Mouse (Mus musculus) left cerebral cortex, postnatal 25 days (tissue): ENCODE results near the gene Slc25a22. TPM values are rescaled to one million over a fixed set of nuclear protein-coding genes. Genes with fewer than 3 reads are reported as not detected.

Source experiments
- DNase-seq, 2 experiments: peaks; one replicate each; pipeline ENCODE4 v3.0.0; 2022; ENCODE audit warnings: low spot score in 2 of 2, mixed read lengths in 1 of 2
- intact Hi-C: fragments of 180-260 bp; cut with DNase I; formaldehyde crosslinking; loops from one replicate; pipeline ENCODE4 v1.15.1; 2025
- total RNA-seq, 2 experiments: library from RNA; stranded (reverse); gene quantifications; 2 replicates each; pipeline ENCODE4 v1.2.3; 2021

The Slc25a22 gene
- total RNA-seq, result 100 to 1,000 TPM; 292 to 311 TPM

DNA sequence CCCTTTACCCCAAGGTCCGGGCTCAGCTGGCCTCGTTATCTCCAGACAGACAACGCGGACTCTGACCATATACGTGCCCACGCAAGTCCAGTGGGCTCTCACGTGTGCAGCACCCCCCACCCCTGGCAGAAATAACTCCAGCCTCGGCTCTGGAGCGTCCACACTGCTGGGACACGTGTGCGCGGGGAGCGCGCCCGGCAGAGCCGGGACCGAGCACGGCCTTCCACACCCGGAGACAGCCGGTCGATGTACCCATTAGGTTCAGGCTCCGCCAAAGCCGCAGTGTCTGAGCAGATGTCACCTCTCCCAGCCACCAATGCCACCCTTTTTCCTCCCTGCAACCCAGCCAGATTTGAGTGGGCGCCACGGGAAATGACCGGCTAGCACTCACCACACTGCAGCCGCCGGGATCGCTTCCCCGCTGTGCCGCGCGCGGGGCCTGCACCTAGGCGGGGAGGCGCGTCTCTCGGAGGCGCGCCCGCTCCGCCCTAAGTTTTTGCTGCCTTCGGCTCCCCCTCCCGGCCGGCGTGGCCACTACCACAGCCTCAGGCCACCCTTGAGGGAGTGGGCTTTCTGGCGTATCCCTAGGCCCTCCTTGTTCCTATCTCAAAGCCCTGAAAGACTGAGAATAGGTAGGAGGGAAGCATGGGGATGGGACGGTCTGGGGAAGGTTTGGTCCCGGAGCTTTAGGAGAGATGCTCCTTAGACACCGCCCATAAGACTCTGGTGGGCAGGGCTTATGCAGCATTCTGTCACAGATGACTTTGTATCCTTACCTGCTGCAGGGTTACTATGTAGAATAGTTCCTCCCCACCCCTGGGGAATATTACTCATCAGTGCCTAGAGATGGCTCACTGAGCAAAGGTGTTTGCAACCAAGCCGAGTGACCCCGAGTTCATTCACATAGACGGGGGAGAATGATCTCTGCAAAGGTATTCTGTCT, at the start of gene Slc25a22:
Slc25a22 (minus strand) TSS at position 715 of the 943 bp plus-strand sequence.
- intact Hi-C loops, result loop anchor here (1.0 kb wide), 1 partner anchor 10 kb away; the partner anchor contains the start of gene Rplp2
- DNase-seq, result peak; percentile 87

DNA sequence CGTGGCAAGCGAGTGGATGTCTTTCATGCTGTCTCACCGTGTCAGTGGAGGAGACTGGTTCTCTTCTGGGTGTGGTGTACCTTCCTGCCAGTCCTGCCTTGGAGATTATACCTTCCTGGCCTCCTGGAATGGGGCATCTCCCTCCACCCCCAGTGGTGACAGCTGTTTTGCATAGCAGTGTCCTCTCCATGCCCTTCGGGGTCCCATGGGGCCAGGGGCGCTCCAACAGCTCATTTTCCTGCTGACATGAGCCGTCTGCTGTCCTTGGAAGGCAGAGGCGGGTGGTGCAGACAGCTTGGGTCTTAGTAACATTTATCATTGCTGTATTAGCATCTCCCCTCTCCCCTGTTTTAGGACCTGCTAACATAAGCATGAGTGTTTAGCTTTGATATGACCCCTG, 49.4 kb upstream of the Slc25a22 start:
- DNase-seq, result no peak
- intact Hi-C loops, result no loop called here

DNA sequence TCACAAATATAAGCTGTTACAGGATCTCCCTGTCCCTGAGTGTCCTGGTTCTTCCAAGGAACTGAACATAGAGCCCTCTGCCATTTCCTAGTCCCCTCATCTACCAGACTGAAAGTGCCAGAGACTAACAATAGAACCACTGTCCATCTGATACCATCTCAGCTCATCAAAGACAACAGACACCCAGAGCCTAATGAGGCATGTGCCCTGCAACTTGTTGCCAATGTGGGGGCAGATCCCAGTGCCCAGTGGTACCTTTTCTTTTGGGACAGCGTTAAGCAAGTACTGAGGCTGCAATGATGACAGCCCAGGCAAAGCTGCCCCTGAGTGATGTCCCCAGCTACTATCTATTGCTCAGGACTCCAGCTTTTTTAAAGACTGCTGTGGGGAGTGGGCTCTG, 48.5 kb upstream of the Slc25a22 start:
- no peak for DNase-seq
- intact Hi-C loops, result no loop called here

DNA sequence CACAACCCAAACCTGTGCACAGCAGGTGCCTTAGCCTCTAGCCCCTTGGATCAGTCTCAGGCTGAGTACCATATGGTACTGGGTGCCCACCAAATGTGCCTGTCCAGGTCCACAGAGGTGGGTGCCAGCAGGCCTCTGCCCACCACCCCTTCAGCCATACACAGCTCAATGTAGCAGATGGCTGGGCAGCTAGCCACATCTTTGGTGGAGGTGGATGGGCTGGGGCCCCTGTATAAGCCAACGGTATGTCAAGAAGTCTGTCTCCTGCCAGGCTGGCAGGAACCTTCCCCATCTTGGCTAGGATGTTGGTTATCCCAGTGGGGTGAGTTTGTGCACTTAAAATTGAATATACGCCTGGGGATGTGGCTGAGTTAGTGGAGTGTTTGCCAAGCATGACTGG, 47.9 kb upstream of the Slc25a22 start:
- intact Hi-C loops, result no loop called here
- no peak for DNase-seq

DNA sequence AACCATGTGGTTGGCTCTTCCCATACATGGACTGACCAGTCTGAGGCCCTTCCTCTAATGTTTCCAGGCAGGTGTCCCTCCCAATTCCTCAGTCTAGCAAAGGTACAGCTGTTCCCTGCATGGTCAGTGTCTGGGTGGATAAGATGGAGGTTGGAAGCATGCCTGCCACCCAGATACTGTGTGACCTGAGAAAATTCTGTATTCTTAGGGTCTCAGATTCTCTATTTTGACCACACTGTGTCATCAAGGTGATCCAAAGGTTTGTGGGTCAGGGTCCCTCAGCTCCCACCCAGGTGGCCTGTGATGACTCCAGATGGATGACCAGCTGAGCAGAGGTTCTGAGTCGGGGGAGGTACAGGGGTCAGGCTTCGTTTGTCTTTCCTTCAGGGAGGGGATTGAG, 47.5 kb upstream of the Slc25a22 start:
- DNase-seq, result no peak
- intact Hi-C loops, result no loop called here

DNA sequence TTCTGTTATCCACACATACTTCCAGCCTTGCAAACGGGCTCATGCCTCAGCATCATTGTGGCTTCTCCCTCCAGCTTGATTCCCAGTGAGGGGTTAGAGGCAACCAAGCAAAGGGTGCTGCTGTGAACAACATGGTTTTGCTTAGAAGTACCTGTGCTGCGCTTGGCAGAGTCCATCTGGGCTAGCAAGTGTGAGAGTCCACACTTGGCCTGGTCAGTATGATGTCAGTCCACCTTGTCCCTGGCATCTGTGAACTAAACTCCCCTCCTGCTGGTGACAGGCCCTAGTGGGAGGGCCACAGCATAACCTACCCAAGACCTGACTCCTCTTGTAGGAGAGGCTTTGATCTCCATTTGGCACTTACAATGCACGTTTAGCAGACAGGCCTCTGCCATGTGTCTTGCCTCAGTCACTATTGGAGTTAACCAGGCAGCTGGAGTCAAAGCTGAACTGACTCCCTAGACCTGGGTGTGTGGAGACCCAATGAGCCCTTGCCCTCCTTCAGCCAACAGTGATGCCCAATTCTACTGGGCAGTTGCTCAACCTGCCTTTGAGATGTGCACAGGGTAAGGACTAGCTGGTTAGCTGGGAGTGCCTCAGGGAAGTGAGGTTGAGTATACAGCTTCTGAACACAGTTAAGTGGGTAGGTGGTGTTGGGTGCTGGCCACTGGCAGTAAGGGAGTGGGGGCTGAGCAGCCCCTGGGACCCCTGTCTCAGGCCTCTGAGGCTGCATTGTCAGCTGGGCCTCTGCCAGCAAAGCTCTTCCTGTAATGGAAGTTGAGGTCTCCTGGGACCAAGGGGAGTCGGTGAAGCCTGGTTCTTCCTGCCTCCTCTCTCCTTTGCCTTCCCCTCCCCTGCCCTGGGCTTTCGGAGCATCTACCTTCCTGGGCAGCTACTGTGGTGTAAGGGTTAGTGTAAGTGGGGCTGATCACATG, 46.8 kb upstream of the Slc25a22 start:
- intact Hi-C loops, result no loop called here
- no peak for DNase-seq

DNA sequence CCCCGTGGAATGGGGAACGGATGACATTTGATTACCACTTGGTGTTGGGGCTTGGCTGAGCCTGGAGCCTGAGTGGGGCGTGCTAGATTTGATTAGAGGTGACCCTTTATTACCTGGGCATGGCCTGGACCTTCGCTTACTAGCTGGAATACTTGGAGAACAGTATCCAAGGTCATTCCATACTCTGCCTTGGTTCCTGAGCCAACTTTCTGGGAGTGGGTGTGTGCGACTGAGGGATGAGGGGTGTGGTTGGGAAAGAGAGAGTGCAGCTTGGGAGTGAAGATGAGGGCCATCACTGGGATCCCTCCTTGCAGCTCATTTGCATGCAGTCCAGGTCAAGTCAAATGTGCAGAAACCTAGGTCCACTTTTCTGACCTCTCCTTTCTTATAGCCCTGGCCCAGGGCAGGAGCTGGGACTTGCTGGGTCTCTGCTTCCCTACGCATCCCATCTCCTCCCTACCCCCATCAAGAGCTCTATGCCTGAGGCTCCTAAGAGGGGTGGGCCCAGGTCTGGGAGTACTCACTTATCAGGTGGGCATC, 45.5 kb upstream of the Slc25a22 start:
- DNase-seq, result no peak
- intact Hi-C loops, result no loop called here

DNA sequence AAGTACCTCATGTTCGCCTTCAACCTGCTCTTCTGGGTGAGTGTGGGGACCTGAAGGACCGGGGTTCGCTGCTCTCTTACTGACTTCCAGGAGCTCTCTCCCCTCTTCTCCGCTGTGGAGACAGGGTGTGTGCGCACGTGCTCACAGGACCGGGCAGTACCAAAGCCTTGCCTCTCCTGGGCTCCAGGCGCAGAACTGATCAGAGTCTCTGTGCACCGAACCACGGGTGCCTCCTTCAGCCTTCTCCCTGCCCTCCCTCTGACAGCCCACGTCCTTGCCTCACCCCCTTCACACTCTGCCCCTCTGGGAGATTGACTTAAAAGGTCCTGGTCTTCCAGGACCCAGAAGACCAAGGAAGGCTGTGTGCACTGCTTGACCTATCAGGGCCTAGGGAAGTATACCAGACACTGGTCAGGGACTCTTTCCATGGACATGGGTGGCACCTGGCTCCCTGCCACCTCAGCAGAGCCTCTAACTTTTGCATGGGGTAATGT, 44.9 kb upstream of the Slc25a22 start:
- no peak for DNase-seq
- intact Hi-C loops, result no loop called here

DNA sequence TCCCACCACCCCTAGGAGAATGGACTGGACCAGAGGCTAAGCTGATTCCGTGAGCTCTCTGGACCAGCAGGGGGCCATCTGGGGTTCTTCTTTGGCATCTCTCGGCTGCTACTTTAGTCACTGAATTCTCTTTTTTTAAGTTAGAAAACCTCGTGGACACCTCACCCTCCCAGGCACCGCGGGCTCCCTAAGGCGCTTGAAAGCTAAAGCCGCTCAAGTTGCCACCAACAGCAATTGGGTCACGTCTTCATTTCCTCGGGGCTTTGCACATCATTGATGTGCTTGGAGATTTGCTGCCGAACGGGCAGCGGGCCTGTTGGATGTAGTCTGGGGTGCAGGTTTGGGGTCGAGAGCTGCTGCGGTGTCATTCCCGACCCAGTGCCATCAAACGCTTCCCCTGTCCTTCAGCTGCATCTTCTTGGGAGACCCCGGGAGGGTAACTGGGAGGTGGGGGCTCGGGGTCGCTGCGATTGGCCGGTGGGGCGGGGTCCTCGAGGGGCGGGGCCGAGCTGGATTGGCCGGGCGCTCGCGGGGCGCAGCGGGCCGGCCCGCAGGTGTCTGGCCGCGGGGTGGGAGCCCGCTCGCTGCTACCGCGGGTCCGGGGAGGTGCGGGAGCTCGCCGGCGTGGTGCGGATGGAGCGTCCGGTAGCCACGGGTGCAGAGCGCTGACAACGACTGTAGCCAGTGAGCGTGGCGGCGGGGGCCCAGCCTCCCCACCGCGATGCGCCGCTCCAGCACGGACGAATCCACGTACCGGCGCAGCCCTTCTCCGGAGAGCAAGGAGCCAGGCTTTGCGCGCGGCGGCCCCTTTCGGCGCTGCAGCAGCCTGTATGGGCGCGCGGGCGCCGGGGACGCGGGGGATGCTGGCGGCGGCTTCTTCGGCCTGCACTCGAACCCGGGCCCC, 44.1 kb upstream of the Slc25a22 start:
- peak; percentile 52 to 69 for DNase-seq
- intact Hi-C loops, result loop anchor here (1.0 to 2.0 kb wide), 2 partner anchors 44 to 185 kb away; no protein-coding TSS in a partner anchor

DNA sequence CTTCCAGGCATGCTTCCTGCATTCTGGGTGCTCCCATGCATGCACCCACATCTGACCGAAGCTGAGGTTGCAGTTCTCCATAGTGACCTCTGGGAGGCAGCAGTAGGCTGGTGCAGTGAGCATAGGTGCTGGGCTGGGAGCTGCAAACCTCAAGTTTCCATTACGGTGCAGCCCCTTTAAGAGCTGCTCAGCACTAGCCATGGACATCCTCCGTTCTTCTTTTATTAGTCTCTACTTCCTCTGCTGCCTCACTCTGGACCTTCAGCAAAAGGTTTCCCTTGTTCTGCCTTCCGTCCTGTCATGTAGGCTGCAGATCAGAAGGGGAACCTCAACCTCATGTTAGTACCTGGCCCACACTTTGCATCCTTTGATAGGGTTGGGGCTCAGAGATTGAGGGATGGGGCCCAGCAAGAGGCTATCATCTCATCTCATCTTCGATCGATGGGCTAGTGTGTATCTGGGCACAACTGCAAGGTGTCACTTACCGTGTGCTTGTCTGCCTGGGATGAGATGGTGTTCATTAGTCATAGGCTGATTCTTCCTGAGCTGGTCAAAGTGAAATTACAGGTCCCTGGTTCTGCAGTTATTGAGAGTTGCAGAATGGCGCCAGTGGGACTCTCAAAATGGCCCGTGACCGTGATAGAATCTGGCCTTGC, 43.3 kb upstream of the Slc25a22 start:
- DNase-seq, result peak; percentile 80 to 87
- intact Hi-C loops, result loop anchor here (1.0 to 2.0 kb wide), 2 partner anchors 44 to 186 kb away; no protein-coding TSS in a partner anchor

DNA sequence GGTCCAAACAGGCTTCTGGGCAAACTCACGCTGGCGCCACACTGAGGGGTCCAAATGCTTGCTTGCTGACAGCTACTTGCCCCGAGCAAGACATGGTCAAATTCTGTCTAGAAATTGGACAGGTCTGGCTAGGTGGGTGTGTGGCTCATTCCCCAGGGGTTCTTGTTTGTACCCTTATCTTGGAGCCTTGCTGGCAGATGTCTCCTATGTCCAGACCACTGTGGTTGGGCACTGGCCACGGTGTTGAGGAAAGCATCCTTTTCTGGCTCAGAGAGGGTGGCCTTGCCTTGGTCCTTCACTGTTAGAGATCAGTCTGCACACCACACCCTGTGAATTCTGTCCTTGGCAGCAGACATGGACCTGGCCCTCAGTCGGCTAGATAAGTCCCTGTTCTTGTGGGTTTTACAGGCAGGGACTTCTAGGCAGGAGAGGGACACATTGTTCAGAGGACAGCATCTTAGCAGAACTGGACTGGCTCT, 40.6 kb upstream of the Slc25a22 start:
- intact Hi-C loops, result no loop called here
- DNase-seq, result no peak

DNA sequence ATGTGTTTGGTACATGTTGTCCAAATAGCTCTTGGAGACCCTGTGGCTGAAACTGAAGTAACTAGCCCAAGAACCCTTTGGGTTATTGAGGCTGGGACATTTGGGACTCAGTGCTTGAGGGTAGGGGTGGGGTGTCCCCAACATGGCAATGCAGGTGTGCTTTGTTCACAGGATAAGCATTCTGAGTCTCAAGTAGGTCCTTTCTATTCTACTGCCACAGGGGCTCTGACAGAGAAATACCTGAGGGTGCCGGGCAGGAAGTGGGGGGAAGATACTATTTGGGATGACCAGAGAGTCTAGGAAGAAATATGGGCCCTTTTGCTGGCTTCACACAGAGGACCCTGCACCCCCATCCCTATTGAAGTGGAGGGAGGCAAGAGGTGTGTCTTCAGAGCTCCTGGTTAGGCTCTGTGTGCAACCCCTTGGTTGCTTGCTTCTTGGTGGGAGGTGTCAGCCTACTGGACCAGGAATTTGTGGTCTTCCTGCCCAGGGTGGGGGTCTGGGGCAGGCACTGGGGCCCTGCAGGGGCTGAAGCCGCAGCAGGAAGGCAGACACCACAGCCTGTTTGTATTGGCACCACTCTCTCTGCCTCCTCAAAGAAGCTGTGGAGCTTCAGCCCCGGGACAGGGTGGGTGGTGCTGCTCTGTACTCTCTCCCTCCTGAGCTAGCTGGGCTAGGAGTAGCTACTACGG, 40.0 kb upstream of the Slc25a22 start:
- DNase-seq, result no peak
- intact Hi-C loops, result no loop called here

DNA sequence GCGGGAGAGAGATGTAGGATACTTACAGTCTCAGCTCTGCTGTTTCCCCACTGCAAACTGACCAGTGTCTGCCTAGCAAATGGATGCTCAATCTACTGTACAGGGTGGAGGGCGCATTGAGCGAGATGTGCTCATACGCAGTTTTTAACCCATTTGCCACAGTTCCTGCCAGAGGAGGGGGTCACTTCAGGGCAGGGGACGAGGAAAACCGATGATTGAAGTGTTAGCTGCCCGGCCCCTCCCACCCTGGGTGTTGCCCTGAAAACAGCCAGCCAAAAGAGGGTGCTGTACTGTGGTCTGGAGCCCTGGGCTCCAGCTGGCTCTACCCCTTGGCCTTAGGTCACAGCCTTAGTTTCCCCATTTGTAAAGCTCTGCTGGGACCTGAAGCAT, 39.3 kb upstream of the Slc25a22 start:
- DNase-seq, result no peak
- intact Hi-C loops, result no loop called here

DNA sequence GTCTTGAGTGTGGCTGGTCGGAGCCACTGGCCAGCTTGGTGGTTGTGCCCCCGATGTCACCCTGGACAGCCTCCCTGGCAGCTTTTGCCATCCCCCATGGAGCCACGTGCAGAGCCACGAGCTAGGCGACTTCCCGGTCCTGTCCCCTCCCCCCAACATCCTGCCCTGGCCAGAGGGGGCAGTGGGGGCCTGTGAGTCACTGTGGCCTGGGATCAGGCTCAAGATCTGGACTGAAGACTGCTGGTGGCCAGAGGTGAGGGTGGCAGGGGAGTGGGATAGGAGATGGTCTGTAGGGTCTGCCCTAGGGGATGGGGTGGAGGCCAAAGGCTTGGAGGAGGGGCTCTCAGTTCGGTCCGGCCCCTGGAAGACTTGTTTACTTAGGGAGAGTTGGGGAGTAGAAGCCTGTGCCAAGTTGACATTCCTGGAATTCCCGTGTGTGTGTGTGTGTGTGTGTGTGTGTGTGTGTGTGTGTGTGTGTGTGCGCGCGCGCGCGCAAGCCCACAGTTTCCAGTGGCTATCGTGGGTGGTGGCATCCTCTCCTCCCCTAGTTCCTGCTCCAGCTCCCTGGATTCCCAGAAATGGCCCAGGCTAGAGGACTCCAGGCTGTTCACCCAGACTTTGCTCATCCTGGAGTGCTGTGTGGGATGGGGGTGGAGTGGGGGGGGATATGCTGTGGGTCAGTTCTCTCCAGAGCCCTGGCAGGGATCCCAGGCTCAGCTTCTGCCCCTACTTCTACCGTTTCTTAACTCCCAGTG, 38.7 kb upstream of the Slc25a22 start:
- intact Hi-C loops, result no loop called here
- peak in 1 of 2 experiments; percentile 70 for DNase-seq

DNA sequence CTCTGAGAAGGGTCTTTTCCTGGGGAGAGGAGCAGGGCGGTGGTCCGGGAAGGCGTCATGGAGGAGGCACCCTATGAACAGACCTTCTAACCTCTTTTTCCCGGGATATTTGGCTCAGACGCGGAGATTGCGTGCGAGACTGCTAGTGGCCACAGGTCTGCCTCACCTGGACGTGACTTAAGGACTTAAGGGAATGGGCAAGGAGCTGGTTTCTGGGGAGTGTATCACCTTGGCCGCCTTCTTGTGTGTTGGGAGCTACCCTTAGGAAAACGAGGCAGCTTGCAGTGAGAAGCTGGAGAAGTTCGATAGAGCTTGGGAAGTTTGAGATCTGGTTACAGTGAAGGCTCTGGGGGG, 38.1 kb upstream of the Slc25a22 start:
- intact Hi-C loops, result no loop called here
- no peak for DNase-seq

DNA sequence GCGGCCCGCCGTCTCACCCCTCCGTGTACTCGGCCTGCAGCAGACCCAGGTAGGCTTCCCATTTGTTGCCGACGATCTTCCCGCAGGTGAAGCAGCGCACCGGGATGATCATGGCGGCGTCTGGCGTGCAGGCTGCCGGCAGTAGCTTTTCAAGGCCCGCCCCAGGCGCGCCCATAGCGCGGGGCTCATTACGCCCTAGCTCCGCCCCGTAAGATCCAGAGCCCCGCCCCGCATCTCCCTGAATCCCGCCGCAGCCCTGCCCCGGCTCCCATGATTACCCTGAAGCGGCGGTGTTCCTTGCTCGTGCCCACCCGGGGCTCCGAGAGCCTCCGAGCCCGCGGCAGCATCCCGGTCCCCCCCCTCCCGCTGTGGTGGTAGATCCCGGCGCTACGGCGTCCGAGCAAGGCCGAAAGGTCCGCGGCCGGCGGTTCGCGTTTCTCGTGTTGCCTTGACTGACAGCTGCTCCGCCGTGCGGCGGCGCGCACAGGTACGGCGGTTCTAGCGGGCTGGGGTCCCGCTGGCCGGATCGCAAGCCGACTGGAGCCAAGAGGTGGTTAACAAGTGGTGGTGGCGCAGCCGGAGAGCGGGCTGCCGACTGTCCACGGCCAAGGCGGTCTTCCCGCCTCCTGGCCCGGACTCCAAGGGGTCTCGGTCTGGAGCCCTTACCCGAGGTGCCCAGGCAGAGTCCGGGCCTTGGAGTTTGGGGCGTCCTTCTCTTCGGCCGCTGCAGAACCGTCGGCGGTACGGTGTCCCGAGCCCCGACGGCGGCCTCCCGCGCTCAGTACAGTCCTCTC, 37.5 kb upstream of the Slc25a22 start, which contains the start of the genes Polr2l and Tspan4:
Polr2l (minus strand) TSS at position 122 of the 794 bp plus-strand sequence.
Tspan4 (plus strand) TSS at position 230 of the 794 bp plus-strand sequence.
- peak; percentile 85 to 87 for DNase-seq
- intact Hi-C loops, result no loop called here
